In genomic region chrX:36820201-36820600, GRCm38 (mm10) we compare ENCODE assay signal across 7 mouse cellular contexts. TPM values are rescaled to one million over a fixed set of nuclear protein-coding genes. Genes with fewer than 3 reads are reported as not detected.
A peak's percentile ranks its signal among the peaks of the same experiment; 100 is the strongest.
DNase-seq lines count a peak whose midpoint lies in the region; ATAC-seq and TF ChIP-seq lines count a peak whose summit lies in the region.

No protein-coding gene starts in this region.

- H3K4me2 ChIP-seq in midbrain, embryonic 11.5 days, result no peak overlapping the region
- H3K4me2 ChIP-seq in midbrain, embryonic 16.5 days (ENCODE audit: low read length), result no peak overlapping the region
- no peak overlapping the region for H3K4me2 ChIP-seq in forebrain, embryonic 12.5 days
- H3K4me2 ChIP-seq in kidney, postnatal 0 days (ENCODE audit: low read length), result no peak overlapping the region
- H3K4me2 ChIP-seq in stomach, embryonic 16.5 days (ENCODE audit: low read depth, low read length), result no peak overlapping the region

- peak; percentile 75 for TF ChIP-seq CTCF in kidney, postnatal 0 days (IDR thresholded peaks at IDR 0.05; ENCODE audit: low read depth)

- peak; percentile 47 for ATAC-seq in midbrain, embryonic 11.5 days (ENCODE audit: low FRiP score)
- no peak for ATAC-seq in midbrain, embryonic 16.5 days
- ATAC-seq in forebrain, embryonic 12.5 days (ENCODE audit: low FRiP score), result peak; percentile 41
- peak; percentile 58; the same call in 1 of the 2 replicates for ATAC-seq in kidney, postnatal 0 days (replicated peaks; ENCODE audit: low FRiP score, low read depth)
- ATAC-seq in megakaryocyte, adult 5-6 weeks (ENCODE audit: poor library complexity, severe bottlenecking), result peak; percentile 87
- ATAC-seq in stomach, embryonic 16.5 days (ENCODE audit: insufficient read depth, low FRiP score), result 0 out of 2 replicates have a peak, but pooled peaks have one; percentile 14

- H3K27ac ChIP-seq in midbrain, embryonic 11.5 days (ENCODE audit: low read depth, low read length), result no peak overlapping the region
- no peak overlapping the region for H3K27ac ChIP-seq in midbrain, embryonic 16.5 days (ENCODE audit: low read length)
- no peak overlapping the region for H3K27ac ChIP-seq in forebrain, embryonic 12.5 days
- H3K27ac ChIP-seq in kidney, postnatal 0 days, result no peak overlapping the region
- no peak overlapping the region for H3K27ac ChIP-seq in stomach, embryonic 16.5 days (ENCODE audit: low read length)

- H3K27me3 ChIP-seq in midbrain, embryonic 11.5 days (ENCODE audit: control insufficient read depth, insufficient read depth, low read length), result no peaks in the 10 kb centered on the region
- H3K27me3 ChIP-seq in midbrain, embryonic 16.5 days (ENCODE audit: control insufficient read depth, insufficient read depth, low read depth, low read length), result no peaks in the 10 kb centered on the region
- no peaks in the 10 kb centered on the region for H3K27me3 ChIP-seq in forebrain, embryonic 12.5 days
- H3K27me3 ChIP-seq in kidney, postnatal 0 days (ENCODE audit: insufficient read depth, low read length), result no peaks in the 10 kb centered on the region
- H3K27me3 ChIP-seq in stomach, embryonic 16.5 days (ENCODE audit: control insufficient read depth, insufficient read depth, low read length), result no peaks in the 10 kb centered on the region

- H3K4me3 ChIP-seq in midbrain, embryonic 11.5 days (ENCODE audit: low read depth, low read length), result no peak overlapping the region
- no peak overlapping the region for H3K4me3 ChIP-seq in midbrain, embryonic 16.5 days (ENCODE audit: low read depth, low read length)
- H3K4me3 ChIP-seq in forebrain, embryonic 12.5 days (replicated peaks), result no peak overlapping the region
- no peak overlapping the region for H3K4me3 ChIP-seq in kidney, postnatal 0 days (replicated peaks; ENCODE audit: low read depth, low read length)
- H3K4me3 ChIP-seq in stomach, embryonic 16.5 days (replicated peaks; ENCODE audit: low read length), result no peak overlapping the region

- no peaks in the 10 kb centered on the region for H3K9me3 ChIP-seq in midbrain, embryonic 11.5 days (ENCODE audit: control insufficient read depth, low read length)
- H3K9me3 ChIP-seq in midbrain, embryonic 16.5 days (replicated peaks; ENCODE audit: control insufficient read depth, low read length, poor library complexity, severe bottlenecking), result no peaks in the 10 kb centered on the region
- H3K9me3 ChIP-seq in forebrain, embryonic 12.5 days, result no peaks in the 10 kb centered on the region
- H3K9me3 ChIP-seq in kidney, postnatal 0 days (replicated peaks; ENCODE audit: low read length), result no peaks in the 10 kb centered on the region
- no peaks in the 10 kb centered on the region for H3K9me3 ChIP-seq in stomach, embryonic 16.5 days (replicated peaks; ENCODE audit: control insufficient read depth, low read length)

- DNase-seq in midbrain, embryonic 11.5 days (ENCODE audit: low spot score, missing footprints), result peak; percentile 91
- DNase-seq in adrenal gland, adult 2 months, result peak; percentile 56
- peak; percentile 56 for DNase-seq in kidney, postnatal 0 days (ENCODE audit: low spot score)

- H3K9ac ChIP-seq in midbrain, embryonic 11.5 days (ENCODE audit: low read length), result no peak overlapping the region
- no peak overlapping the region for H3K9ac ChIP-seq in midbrain, embryonic 16.5 days (ENCODE audit: low read depth, low read length)
- H3K9ac ChIP-seq in forebrain, embryonic 12.5 days, result no peak overlapping the region
- no peak overlapping the region for H3K9ac ChIP-seq in kidney, postnatal 0 days (ENCODE audit: low read depth, low read length)
- H3K9ac ChIP-seq in stomach, embryonic 16.5 days (ENCODE audit: low read length), result no peak overlapping the region

- H3K36me3 ChIP-seq in midbrain, embryonic 11.5 days (ENCODE audit: control insufficient read depth, insufficient read depth, low read length), result no peaks in the 10 kb centered on the region
- H3K36me3 ChIP-seq in midbrain, embryonic 16.5 days (ENCODE audit: control insufficient read depth, insufficient read depth, low read length), result no peaks in the 10 kb centered on the region
- no peaks in the 10 kb centered on the region for H3K36me3 ChIP-seq in forebrain, embryonic 12.5 days (replicated peaks)
- no peaks in the 10 kb centered on the region for H3K36me3 ChIP-seq in kidney, postnatal 0 days (ENCODE audit: insufficient read depth, low read length)
- H3K36me3 ChIP-seq in stomach, embryonic 16.5 days (ENCODE audit: control insufficient read depth, insufficient read depth, low read length), result no peaks in the 10 kb centered on the region

- H3K4me1 ChIP-seq in midbrain, embryonic 11.5 days (ENCODE audit: control insufficient read depth, insufficient read depth, low read length), result peaks cover 4% of the 10 kb centered on the region; the same call in 1 of the 2 replicates
- H3K4me1 ChIP-seq in midbrain, embryonic 16.5 days (ENCODE audit: control insufficient read depth, insufficient read depth, low read length), result 0 out of 2 replicates have a peak, but pooled peaks cover 2% of the 10 kb centered on the region
- peaks cover 13% of the 10 kb centered on the region for H3K4me1 ChIP-seq in forebrain, embryonic 12.5 days
- H3K4me1 ChIP-seq in kidney, postnatal 0 days (replicated peaks; ENCODE audit: insufficient read depth, low read length), result no peaks in the 10 kb centered on the region
- no peaks in the 10 kb centered on the region; the same call in 1 of the 2 replicates for H3K4me1 ChIP-seq in stomach, embryonic 16.5 days (ENCODE audit: control insufficient read depth, insufficient read depth, low read length)

- WGBS in midbrain, embryonic 11.5 days, result 16% methylated on average over 4 of the region's 4 CpGs
- WGBS in midbrain, embryonic 16.5 days, result 12% methylated on average over 4 of the region's 4 CpGs
- WGBS in forebrain, embryonic 12.5 days, result 13% methylated on average over 4 of the region's 4 CpGs
- 22% methylated on average over 4 of the region's 4 CpGs for WGBS in kidney, postnatal 0 days
- 21% methylated on average over 4 of the region's 4 CpGs for WGBS in stomach, embryonic 16.5 days

RNA-seq across cellular contexts. Expression of gene Slc25a5, which starts 24.8 kb away (rescaled TPM):
- 805 and 833 TPM in 2 replicates for polyA plus RNA-seq in midbrain, embryonic 11.5 days (2014; fragmentation: Nextera tagmentation; extraction: Ambion mirVana)
- polyA plus RNA-seq in midbrain, embryonic 16.5 days (2015; fragmentation: Nextera tagmentation; extraction: Ambion mirVana), result 408 and 436 TPM in 2 replicates
- 100 to 1,000 TPM; 382 to 504 TPM for total RNA-seq in adrenal gland, adult 2 months (2021)
- polyA plus RNA-seq in adrenal gland, adult 2 months (2012; rRNA removed), result 261 and 313 TPM in 2 replicates
- 694 and 710 TPM in 2 replicates for polyA plus RNA-seq in forebrain, embryonic 12.5 days (2016; fragmentation: Nextera tagmentation; extraction: Ambion mirVana)
- polyA plus RNA-seq in kidney, postnatal 0 days (2015; fragmentation: Nextera tagmentation; extraction: Ambion mirVana), result 1,543 and 1,561 TPM in 2 replicates
- 699 and 817 TPM in 2 replicates for total RNA-seq in megakaryocyte, adult 5-6 weeks (2015)
- total RNA-seq in megakaryocyte, adult 5-6 weeks (2017), result 576 and 610 TPM in 2 replicates
- 691 and 733 TPM in 2 replicates for polyA plus RNA-seq in stomach, embryonic 16.5 days (2015; fragmentation: Nextera tagmentation; extraction: Ambion mirVana)

RNA-seq across cellular contexts. Expression of gene Ube2a, which starts 53.5 kb away (rescaled TPM):
- polyA plus RNA-seq in midbrain, embryonic 11.5 days (2014; fragmentation: Nextera tagmentation; extraction: Ambion mirVana), result 119 and 120 TPM in 2 replicates
- polyA plus RNA-seq in midbrain, embryonic 16.5 days (2015; fragmentation: Nextera tagmentation; extraction: Ambion mirVana), result 114 and 116 TPM in 2 replicates
- total RNA-seq in adrenal gland, adult 2 months (2021), result 10 to 100 TPM; 66.8 to 74.4 TPM
- polyA plus RNA-seq in adrenal gland, adult 2 months (2012; rRNA removed), result 33.2 and 38.6 TPM in 2 replicates
- polyA plus RNA-seq in forebrain, embryonic 12.5 days (2016; fragmentation: Nextera tagmentation; extraction: Ambion mirVana), result 120 and 122 TPM in 2 replicates
- polyA plus RNA-seq in kidney, postnatal 0 days (2015; fragmentation: Nextera tagmentation; extraction: Ambion mirVana), result 157 and 163 TPM in 2 replicates
- 97.6 and 104 TPM in 2 replicates for total RNA-seq in megakaryocyte, adult 5-6 weeks (2015)
- 19.8 and 22.7 TPM in 2 replicates for total RNA-seq in megakaryocyte, adult 5-6 weeks (2017)
- 105 and 107 TPM in 2 replicates for polyA plus RNA-seq in stomach, embryonic 16.5 days (2015; fragmentation: Nextera tagmentation; extraction: Ambion mirVana)

RNA-seq across cellular contexts. Expression of gene C330007P06Rik, which starts 53.7 kb away (rescaled TPM):
- 35.6 and 39.5 TPM in 2 replicates for polyA plus RNA-seq in midbrain, embryonic 11.5 days (2014; fragmentation: Nextera tagmentation; extraction: Ambion mirVana)
- 20.9 and 21.0 TPM in 2 replicates for polyA plus RNA-seq in midbrain, embryonic 16.5 days (2015; fragmentation: Nextera tagmentation; extraction: Ambion mirVana)
- total RNA-seq in adrenal gland, adult 2 months (2021), result 10 to 100 TPM; 47.8 to 56.8 TPM
- 8.8 and 10.1 TPM in 2 replicates for polyA plus RNA-seq in adrenal gland, adult 2 months (2012; rRNA removed)
- polyA plus RNA-seq in forebrain, embryonic 12.5 days (2016; fragmentation: Nextera tagmentation; extraction: Ambion mirVana), result 33.0 and 33.5 TPM in 2 replicates
- polyA plus RNA-seq in kidney, postnatal 0 days (2015; fragmentation: Nextera tagmentation; extraction: Ambion mirVana), result 22.5 and 26.4 TPM in 2 replicates
- 23.8 and 25.9 TPM in 2 replicates for total RNA-seq in megakaryocyte, adult 5-6 weeks (2015)
- 51.9 and 59.1 TPM in 2 replicates for total RNA-seq in megakaryocyte, adult 5-6 weeks (2017)
- polyA plus RNA-seq in stomach, embryonic 16.5 days (2015; fragmentation: Nextera tagmentation; extraction: Ambion mirVana), result 30.3 and 31.3 TPM in 2 replicates
